Mouse (Mus musculus): ENCODE measurements around the gene Pitpnm2. TPM values are rescaled to one million over a fixed set of nuclear protein-coding genes. Genes with fewer than 3 reads are reported as not detected.

Gene Pitpnm2
- total and polyA plus RNA-seq, 3 experiments: 37.7 to 40.1 (median 40.1) TPM

DNA sequence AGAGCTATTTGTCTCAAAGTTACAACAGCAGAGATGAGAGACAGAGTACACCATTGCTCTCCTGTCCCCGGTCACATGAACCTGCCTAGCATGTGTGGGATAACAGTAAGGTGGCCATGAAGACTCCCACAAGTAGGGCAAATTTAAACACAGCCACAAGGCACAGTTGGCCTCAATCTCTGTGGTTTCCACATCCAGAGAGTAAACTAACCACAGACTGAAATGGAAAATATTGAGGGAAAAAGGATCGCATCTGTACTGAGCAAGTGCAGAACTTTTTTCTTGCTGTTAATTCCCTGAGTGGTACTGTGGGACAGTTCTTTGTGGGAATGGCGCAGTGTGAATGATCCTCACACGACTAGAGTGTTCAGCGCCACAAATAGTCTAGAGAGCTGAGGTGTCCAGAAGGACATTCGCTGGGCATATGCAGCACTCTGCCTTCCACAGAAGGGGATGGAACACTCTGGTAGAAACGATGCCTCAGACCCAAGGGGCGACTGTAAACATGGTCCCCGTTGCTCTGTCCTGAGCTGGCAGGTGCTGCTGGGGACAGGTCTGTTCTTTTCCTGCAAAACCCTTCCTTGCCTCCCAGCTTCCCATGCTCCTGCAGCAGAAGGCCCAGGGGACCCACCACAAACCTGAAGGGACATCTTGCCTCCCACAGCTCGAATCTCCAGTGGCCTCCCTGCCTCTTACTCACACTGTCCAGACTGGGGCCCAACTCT, 59.3 kb downstream of the Pitpnm2 start:
- Histone ChIP-seq H3K9ac (ENCODE audit: low read depth, low read length) (peak overlapping the region; percentile 22; the same call in 1 of the 2 replicates), H3K4me1 (ENCODE audit: control insufficient read depth, insufficient read depth, low read length) (peaks cover 56% of the 10 kb centered on the region), H3K27ac (peak overlapping the region; percentile 91), H3K27me3 (ENCODE audit: control insufficient read depth, insufficient read depth, low read length) (no peaks in the 10 kb centered on the region), H3K79me2 (replicated peaks; ENCODE audit: control insufficient read depth, insufficient read depth, low read length) (no peaks in the 10 kb centered on the region), H3K36me3 (ENCODE audit: control insufficient read depth, insufficient read depth, low read length) (peaks cover 7% of the 10 kb centered on the region; the same call in 1 of the 2 replicates), H3K4me3 (no peak overlapping the region)
- intact Hi-C loops (cut with DNase I): no loop called here
- no peak for DNase-seq
- 73% methylated on average over 10 of the region's 10 CpGs for WGBS
- TF ChIP-seq POLR2A (IDR thresholded peaks at IDR 0.05; ENCODE audit: insufficient read depth, low read depth, low read length): no peak

DNA sequence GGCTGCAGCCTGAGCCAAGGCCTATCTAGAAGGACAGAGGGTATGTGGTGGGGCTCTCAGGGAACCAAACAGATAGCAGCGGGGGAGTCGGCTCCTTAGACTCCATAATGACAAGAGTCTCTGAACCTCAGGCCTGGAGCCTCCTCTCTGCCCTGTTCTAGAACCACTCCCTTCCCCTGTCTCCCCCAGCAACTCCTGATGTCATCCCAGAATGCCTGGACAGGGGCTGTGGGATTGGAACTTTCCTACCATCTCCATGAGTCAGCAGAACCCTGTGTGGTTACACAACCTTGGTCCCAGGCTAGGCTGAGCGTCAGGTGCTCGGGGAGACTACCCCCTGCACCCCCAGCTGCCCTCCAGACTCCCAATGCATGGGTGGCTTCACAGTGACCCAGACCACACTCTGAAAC, 60.0 kb downstream of the Pitpnm2 start:
- Histone ChIP-seq H3K4me1 (ENCODE audit: control insufficient read depth, insufficient read depth, low read length) (peaks cover 58% of the 10 kb centered on the region), H3K79me2 (replicated peaks; ENCODE audit: control insufficient read depth, insufficient read depth, low read length) (peaks cover 2% of the 10 kb centered on the region), H3K4me3 (no peak overlapping the region), H3K27me3 (ENCODE audit: control insufficient read depth, insufficient read depth, low read length) (no peaks in the 10 kb centered on the region), H3K9ac (ENCODE audit: low read depth, low read length) (peak overlapping the region; percentile 22; the same call in 1 of the 2 replicates), H3K36me3 (ENCODE audit: control insufficient read depth, insufficient read depth, low read length) (peaks cover 8% of the 10 kb centered on the region; the same call in 1 of the 2 replicates), H3K27ac (peak overlapping the region; percentile 91)
- WGBS: 66% methylated on average over 4 of the region's 4 CpGs
- no peak for DNase-seq
- intact Hi-C loops (cut with DNase I): loop anchor here (2.0 kb wide), 1 partner anchor 17 kb away; no protein-coding TSS in a partner anchor
- TF ChIP-seq EP300 (IDR thresholded peaks at IDR 0.05; ENCODE audit: insufficient read depth, low read depth, low read length): no peak
- no peak for TF ChIP-seq POLR2A (IDR thresholded peaks at IDR 0.05; ENCODE audit: insufficient read depth, low read depth, low read length)
- no peak for TF ChIP-seq CTCF (IDR thresholded peaks at IDR 0.05)

DNA sequence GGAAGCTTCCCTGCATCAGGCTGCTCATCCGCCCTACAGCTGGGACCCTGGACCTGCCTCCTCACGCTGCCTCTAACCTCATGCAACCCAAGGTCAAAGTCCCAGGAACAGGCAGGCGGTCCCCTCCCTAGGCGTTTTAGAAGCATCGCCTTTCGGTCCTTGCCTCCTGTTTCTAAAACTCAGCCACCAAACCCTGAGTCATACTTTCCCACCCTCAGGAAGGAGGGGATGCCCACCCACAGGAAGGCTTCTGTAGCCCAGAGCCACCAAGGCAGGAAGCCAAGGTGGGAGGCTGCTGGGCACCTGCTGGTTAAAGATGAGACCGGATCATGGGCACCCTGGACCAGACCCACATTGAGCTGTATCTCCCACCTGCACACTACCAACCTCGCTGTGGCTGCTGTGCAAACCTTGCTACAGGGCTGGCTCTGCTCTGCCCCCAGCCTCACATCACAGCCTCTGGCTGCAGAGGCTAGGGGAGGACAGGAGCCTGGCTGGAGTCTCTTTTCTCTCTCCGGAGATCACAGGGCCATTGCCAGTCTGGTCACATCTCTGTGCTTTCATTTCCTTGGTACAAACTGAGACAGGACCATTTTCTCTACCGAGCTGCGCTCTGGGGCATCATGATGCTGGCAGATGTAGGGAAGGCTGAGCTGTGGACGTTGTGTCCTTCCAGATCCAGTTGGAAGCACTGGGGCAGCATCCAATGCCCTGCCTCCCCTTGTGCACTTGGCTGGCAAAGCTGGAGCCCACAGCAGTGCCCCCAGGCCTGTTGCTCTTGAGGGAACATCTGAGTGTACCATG, 61.9 kb downstream of the Pitpnm2 start:
- H3K4me1 ChIP-seq (ENCODE audit: control insufficient read depth, insufficient read depth, low read length): peaks cover 50% of the 10 kb centered on the region
- H3K27ac ChIP-seq: peak overlapping the region; percentile 89
- H3K36me3 ChIP-seq (ENCODE audit: control insufficient read depth, insufficient read depth, low read length): peaks cover 6% of the 10 kb centered on the region; the same call in 1 of the 2 replicates
- peak overlapping the region; percentile 61 for H3K9ac ChIP-seq (ENCODE audit: low read depth, low read length)
- H3K79me2 ChIP-seq (replicated peaks; ENCODE audit: control insufficient read depth, insufficient read depth, low read length): peaks cover 6% of the 10 kb centered on the region
- DNase-seq: peak in 1 of 2 experiments; percentile 49
- no peaks in the 10 kb centered on the region for H3K27me3 ChIP-seq (ENCODE audit: control insufficient read depth, insufficient read depth, low read length)
- 27% methylated on average over 12 of the region's 12 CpGs for WGBS
- intact Hi-C loops (cut with DNase I): loop anchor here (2.0 kb wide), 1 partner anchor 19 kb away; no protein-coding TSS in a partner anchor
- H3K4me3 ChIP-seq: peak overlapping the region; percentile 33
- TF ChIP-seq POLR2A (IDR thresholded peaks at IDR 0.05; ENCODE audit: insufficient read depth, low read depth, low read length): no peak
- no peak for TF ChIP-seq EP300 (IDR thresholded peaks at IDR 0.05; ENCODE audit: insufficient read depth, low read depth, low read length)
- no peak for TF ChIP-seq CTCF (IDR thresholded peaks at IDR 0.05)

DNA sequence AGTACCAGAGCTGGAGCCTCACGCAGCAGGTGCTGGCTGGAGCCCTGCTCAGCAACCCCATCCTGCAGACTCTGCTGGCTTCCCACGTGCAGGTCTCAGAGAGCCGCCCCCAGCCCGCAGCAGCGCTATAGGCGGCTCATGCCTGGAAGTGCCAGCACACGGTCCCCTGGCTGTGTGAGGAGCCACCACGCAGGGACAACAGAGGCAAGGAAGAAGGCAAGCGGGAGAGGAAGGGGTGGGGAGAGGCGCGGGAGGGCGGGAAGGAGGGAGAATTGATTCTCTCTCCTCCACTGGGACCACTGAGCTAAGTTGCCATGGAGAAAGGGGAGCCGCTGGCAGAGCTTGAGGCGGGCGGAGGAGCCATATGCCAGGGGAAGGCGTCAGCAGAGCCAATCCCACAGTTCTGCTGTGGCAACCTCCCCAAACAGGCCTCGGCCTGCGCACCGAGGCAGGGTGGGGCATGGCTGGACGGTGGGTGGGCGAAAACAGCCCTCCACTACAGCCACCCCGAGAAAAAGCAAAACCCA, 62.5 kb downstream of the Pitpnm2 start:
- H3K4me1 ChIP-seq (ENCODE audit: control insufficient read depth, insufficient read depth, low read length): peaks cover 48% of the 10 kb centered on the region

DNA sequence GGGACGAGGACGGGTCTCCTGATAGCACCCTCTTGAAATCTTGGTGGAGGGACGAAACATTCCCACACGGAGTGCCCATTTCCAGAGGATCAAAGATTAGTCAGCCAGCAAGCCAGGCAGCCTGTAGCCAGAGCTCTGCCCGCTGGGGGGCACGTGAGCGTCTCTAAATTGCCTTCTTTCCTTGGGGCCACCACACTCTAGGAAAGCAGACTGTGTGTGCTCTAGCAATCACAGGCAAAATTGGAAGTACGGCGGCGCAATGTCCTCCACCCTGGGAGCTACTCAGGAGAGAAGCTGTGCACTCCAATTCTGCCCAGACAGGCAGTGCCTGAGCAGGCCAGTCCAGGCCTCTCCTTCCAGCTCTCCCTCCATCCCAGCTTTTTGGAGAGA, 63.1 kb downstream of the Pitpnm2 start:
- WGBS: 62% methylated on average over 10 of the region's 10 CpGs
- DNase-seq: no peak
- peak; percentile 60 for TF ChIP-seq CTCF (IDR thresholded peaks at IDR 0.05)
- TF ChIP-seq POLR2A (IDR thresholded peaks at IDR 0.05; ENCODE audit: insufficient read depth, low read depth, low read length): 0 out of 2 replicates have a peak, but pooled peaks have one; percentile 35
- no peak for TF ChIP-seq EP300 (IDR thresholded peaks at IDR 0.05; ENCODE audit: insufficient read depth, low read depth, low read length)
- H3K4me1 ChIP-seq (ENCODE audit: control insufficient read depth, insufficient read depth, low read length): peaks cover 45% of the 10 kb centered on the region
- peak overlapping the region; percentile 33; the same call in 1 of the 2 replicates for H3K4me3 ChIP-seq
- peaks cover 7% of the 10 kb centered on the region for H3K79me2 ChIP-seq (replicated peaks; ENCODE audit: control insufficient read depth, insufficient read depth, low read length)
- no peaks in the 10 kb centered on the region for H3K27me3 ChIP-seq (ENCODE audit: control insufficient read depth, insufficient read depth, low read length)
- H3K36me3 ChIP-seq (ENCODE audit: control insufficient read depth, insufficient read depth, low read length): peaks cover 2% of the 10 kb centered on the region; the same call in 1 of the 2 replicates
- intact Hi-C loops (cut with DNase I): loop anchor here (1.0 kb wide), 1 partner anchor 62 kb away; no protein-coding TSS in a partner anchor
- peak overlapping the region; percentile 89 for H3K27ac ChIP-seq
- H3K9ac ChIP-seq (ENCODE audit: low read depth, low read length): peak overlapping the region; percentile 61

More for the DNA sequence above, 62.5 kb downstream of the Pitpnm2 start:
- Histone ChIP-seq H3K79me2 (replicated peaks; ENCODE audit: control insufficient read depth, insufficient read depth, low read length) (peaks cover 7% of the 10 kb centered on the region), H3K9ac (ENCODE audit: low read depth, low read length) (peak overlapping the region; percentile 61), H3K27ac (peak overlapping the region; percentile 89), H3K36me3 (ENCODE audit: control insufficient read depth, insufficient read depth, low read length) (peaks cover 6% of the 10 kb centered on the region; the same call in 1 of the 2 replicates), H3K4me3 (peak overlapping the region; percentile 33), H3K27me3 (ENCODE audit: control insufficient read depth, insufficient read depth, low read length) (no peaks in the 10 kb centered on the region)
- TF ChIP-seq POLR2A (IDR thresholded peaks at IDR 0.05; ENCODE audit: insufficient read depth, low read depth, low read length) (no peak), EP300 (IDR thresholded peaks at IDR 0.05; ENCODE audit: insufficient read depth, low read depth, low read length) (peak; percentile 0; the same call in 1 of the 2 replicates), CTCF (IDR thresholded peaks at IDR 0.05) (no peak)
- DNase-seq: peak in 1 of 2 experiments; percentile 54
- 24% methylated on average over 22 of the region's 22 CpGs for WGBS
- intact Hi-C loops (cut with DNase I): loop anchor here (1.0 kb wide), 1 partner anchor 61 kb away; no protein-coding TSS in a partner anchor
